Mouse (Mus musculus) limb, embryonic 11.5 days (tissue): ENCODE measurements at regions not wholly inside any gene's neighbourhood (a gene's known extent, or its start where the extent isn't known, plus 50 kb on each side); places are given as distances from the start of the nearest gene placed in this dataset.

Source experiments
- ATAC-seq: fragments of 200-750 bp; cut with Nextera tagmentation; 2 replicates; pipeline ENCODE4 v1.8.0; 2017; ENCODE audit warnings: low read depth; ENCODE audit not compliant: insufficient number of reproducible peaks, low FRiP score, low TSS enrichment
- DNase-seq: peaks from one replicate; pipeline ENCODE4 v3.0.0-alpha.2; 2015; ENCODE audit warnings: low spot score
- H3K27ac ChIP-seq: fragments of 300-500 bp; sonication (generic); replicated peaks from 2 replicates; pipeline ENCODE4 v1.5.1; 2014; ENCODE audit warnings: low read depth, mild to moderate bottlenecking, low read length
- H3K27me3 ChIP-seq: fragments of 300-500 bp; sonication (generic); 2 replicates; pipeline ENCODE4 v1.6.1; 2014; ENCODE audit warnings: mild to moderate bottlenecking, low read length, mixed read lengths; ENCODE audit not compliant: control insufficient read depth, insufficient read depth
- H3K36me3 ChIP-seq: fragments of 300-500 bp; sonication (generic); 2 replicates; pipeline ENCODE4 v1.6.1; 2014; ENCODE audit warnings: mild to moderate bottlenecking, low read length, moderate library complexity, mixed read lengths; ENCODE audit not compliant: control insufficient read depth, insufficient read depth
- H3K4me1 ChIP-seq: fragments of 300-500 bp; sonication (generic); 2 replicates; pipeline ENCODE4 v1.6.1; 2014; ENCODE audit warnings: low read length, mixed read lengths; ENCODE audit not compliant: control insufficient read depth, insufficient read depth
- H3K4me2 ChIP-seq: fragments of 300-500 bp; sonication (generic); 2 replicates; pipeline ENCODE4 v1.6.1; 2014; ENCODE audit warnings: low read depth, mild to moderate bottlenecking, moderate library complexity; ENCODE audit not compliant: severe bottlenecking
- H3K4me3 ChIP-seq: fragments of 300-500 bp; sonication (generic); 2 replicates; pipeline ENCODE4 v1.5.1; 2014; ENCODE audit warnings: low read depth, low read length
- H3K9ac ChIP-seq: fragments of 300-500 bp; sonication (generic); 2 replicates; pipeline ENCODE4 v1.6.1; 2014; ENCODE audit warnings: mild to moderate bottlenecking, low read length
- H3K9me3 ChIP-seq: fragments of 300-500 bp; sonication (generic); 2 replicates; pipeline ENCODE4 v1.6.1; 2016; ENCODE audit warnings: low read length; ENCODE audit not compliant: control insufficient read depth
- WGBS: fragments of 180-500 bp; shearing (Covaris S2); extraction: QIAGEN DNeasy Blood & Tissue Kit; methylation state at CpG from one replicate; pipeline ENCODE4 v1.1.7; 2014; 5-methylcytosine and 5-hydroxymethylcytosine counted together

GRCm38 (mm10) chr6:101837563-101837962 is 459.9 kb upstream of the Pdzrn3 start:
- H3K27me3 ChIP-seq = no peaks in the 10 kb centered on the region
- no peak for ATAC-seq
- no peaks in the 10 kb centered on the region for H3K9me3 ChIP-seq
- no peaks in the 10 kb centered on the region for H3K4me1 ChIP-seq
- H3K36me3 ChIP-seq = no peaks in the 10 kb centered on the region
- H3K4me3 ChIP-seq = no peak overlapping the region
- no peak for DNase-seq
- WGBS = 86% methylated on average over 6 of the region's 6 CpGs
- no peak overlapping the region for H3K27ac ChIP-seq
- no peak overlapping the region for H3K9ac ChIP-seq
- H3K4me2 ChIP-seq = no peak overlapping the region

- 82% methylated on average over 2 of the region's 2 CpGs for WGBS
- H3K9me3 ChIP-seq = no peaks in the 10 kb centered on the region
- no peak overlapping the region for H3K4me3 ChIP-seq
- no peak for DNase-seq
- no peak overlapping the region for H3K27ac ChIP-seq
- H3K27me3 ChIP-seq = no peaks in the 10 kb centered on the region
- H3K4me1 ChIP-seq = no peaks in the 10 kb centered on the region
- no peak for ATAC-seq
- H3K9ac ChIP-seq = no peak overlapping the region
- no peaks in the 10 kb centered on the region for H3K36me3 ChIP-seq
- H3K4me2 ChIP-seq = no peak overlapping the region
These were observed 416.3 kb upstream of the Pdzrn3 start for GRCm38 (mm10) chr6:101793986-101794385.

GRCm38 (mm10) chr6:101777864-101778263 is 400.2 kb upstream of the Pdzrn3 start:
- H3K4me1 ChIP-seq = no peaks in the 10 kb centered on the region
- H3K36me3 ChIP-seq = no peaks in the 10 kb centered on the region
- no peak overlapping the region for H3K4me2 ChIP-seq
- DNase-seq (peak; percentile 31), ATAC-seq (no peak)
- WGBS = 89% methylated on average over 3 of the region's 3 CpGs
- H3K4me3 ChIP-seq = no peak overlapping the region
- H3K27me3 ChIP-seq = no peaks in the 10 kb centered on the region
- H3K9ac ChIP-seq = no peak overlapping the region
- no peaks in the 10 kb centered on the region for H3K9me3 ChIP-seq
- no peak overlapping the region for H3K27ac ChIP-seq

- no peak overlapping the region for H3K4me2 ChIP-seq
- H3K4me3 ChIP-seq = no peak overlapping the region
- H3K36me3 ChIP-seq = no peaks in the 10 kb centered on the region
- no peaks in the 10 kb centered on the region for H3K9me3 ChIP-seq
- H3K27me3 ChIP-seq = no peaks in the 10 kb centered on the region
- H3K9ac ChIP-seq = no peak overlapping the region
- H3K4me1 ChIP-seq = no peaks in the 10 kb centered on the region
- ATAC-seq (no peak), DNase-seq (no peak)
- 20% methylated on average over 5 of the region's 5 CpGs for WGBS
- no peak overlapping the region for H3K27ac ChIP-seq
These were observed 395.5 kb upstream of the Pdzrn3 start for GRCm38 (mm10) chr6:101773151-101773550.

- Histone ChIP-seq H3K4me2 (no peak overlapping the region), H3K4me1 (no peaks in the 10 kb centered on the region), H3K36me3 (no peaks in the 10 kb centered on the region), H3K27ac (no peak overlapping the region), H3K9ac (no peak overlapping the region), H3K9me3 (no peaks in the 10 kb centered on the region), H3K27me3 (no peaks in the 10 kb centered on the region), H3K4me3 (no peak overlapping the region)
- 77% methylated on average over 3 of the region's 3 CpGs for WGBS
- no peak for DNase-seq
- no peak for ATAC-seq
These were observed 357.4 kb upstream of the Pdzrn3 start for GRCm38 (mm10) chr6:101735107-101735506.

GRCm38 (mm10) chr6:101720513-101720912 is 342.8 kb upstream of the Pdzrn3 start:
- Histone ChIP-seq H3K4me1 (no peaks in the 10 kb centered on the region), H3K9ac (no peak overlapping the region), H3K36me3 (no peaks in the 10 kb centered on the region), H3K4me3 (no peak overlapping the region), H3K27ac (no peak overlapping the region), H3K4me2 (no peak overlapping the region), H3K27me3 (no peaks in the 10 kb centered on the region), H3K9me3 (no peaks in the 10 kb centered on the region)
- DNase-seq = no peak
- ATAC-seq = no peak

- Histone ChIP-seq H3K4me3 (no peak overlapping the region), H3K9ac (no peak overlapping the region), H3K4me2 (no peak overlapping the region), H3K9me3 (no peaks in the 10 kb centered on the region), H3K27me3 (no peaks in the 10 kb centered on the region), H3K36me3 (no peaks in the 10 kb centered on the region), H3K4me1 (no peaks in the 10 kb centered on the region), H3K27ac (no peak overlapping the region)
- ATAC-seq (no peak), DNase-seq (no peak)
- WGBS = 89% methylated on average over 2 of the region's 2 CpGs
These were observed 312.0 kb upstream of the Pdzrn3 start for GRCm38 (mm10) chr6:101689684-101690083.

GRCm38 (mm10) chr6:101686578-101686977 is 308.9 kb upstream of the Pdzrn3 start:
- no peak for ATAC-seq
- no peaks in the 10 kb centered on the region for H3K4me1 ChIP-seq
- H3K9me3 ChIP-seq = no peaks in the 10 kb centered on the region
- H3K4me3 ChIP-seq = no peak overlapping the region
- no peak overlapping the region for H3K4me2 ChIP-seq
- no peak overlapping the region for H3K27ac ChIP-seq
- no peak for DNase-seq
- H3K9ac ChIP-seq = no peak overlapping the region
- H3K36me3 ChIP-seq = no peaks in the 10 kb centered on the region
- no peaks in the 10 kb centered on the region for H3K27me3 ChIP-seq

GRCm38 (mm10) chr6:101685734-101686133 is 308.0 kb upstream of the Pdzrn3 start:
- Histone ChIP-seq H3K27ac (no peak overlapping the region), H3K27me3 (no peaks in the 10 kb centered on the region), H3K9me3 (no peaks in the 10 kb centered on the region), H3K36me3 (no peaks in the 10 kb centered on the region), H3K9ac (no peak overlapping the region), H3K4me3 (no peak overlapping the region), H3K4me1 (no peaks in the 10 kb centered on the region), H3K4me2 (no peak overlapping the region)
- no peak for DNase-seq
- 74% methylated on average over 8 of the region's 8 CpGs for WGBS
- ATAC-seq = no peak
